Mouse (Mus musculus) liver, adult (tissue): ENCODE data around the gene Cdk19.

Experiments
- GATA4 ChIP-seq: IDR thresholded peaks from 2 replicates; pipeline ENCODE4 v1.6.1; 2014; ENCODE audit warnings: mild to moderate bottlenecking, low read length; ENCODE audit not compliant: insufficient replicate concordance

The Cdk19 gene

GRCm38 (mm10) chr10:40370156-40370555 is 30.8 kb downstream of the Cdk19 start:
- TF ChIP-seq GATA4: no peak

GRCm38 (mm10) chr10:40371184-40371913 is 32.0 kb downstream of the Cdk19 start:
- no peak for TF ChIP-seq GATA4

GRCm38 (mm10) chr10:40371914-40372675 is 32.7 kb downstream of the Cdk19 start:
- TF ChIP-seq GATA4: no peak

GRCm38 (mm10) chr10:40373749-40374148 is 34.4 kb downstream of the Cdk19 start:
- no peak for TF ChIP-seq GATA4

- TF ChIP-seq GATA4: no peak
These were observed 35.5 kb downstream of the Cdk19 start for GRCm38 (mm10) chr10:40374828-40375227.

GRCm38 (mm10) chr10:40376286-40376685 is 36.9 kb downstream of the Cdk19 start:
- no peak for TF ChIP-seq GATA4

- TF ChIP-seq GATA4: no peak
These were observed 38.9 kb downstream of the Cdk19 start for GRCm38 (mm10) chr10:40378284-40378683.

GRCm38 (mm10) chr10:40379682-40380081 is 40.3 kb downstream of the Cdk19 start:
- no peak for TF ChIP-seq GATA4

GRCm38 (mm10) chr10:40385397-40385796 is 46.0 kb downstream of the Cdk19 start:
- TF ChIP-seq GATA4: no peak

GRCm38 (mm10) chr10:40386126-40386525 is 46.8 kb downstream of the Cdk19 start:
- TF ChIP-seq GATA4: no peak

- no peak for TF ChIP-seq GATA4
These were observed 54.2 kb downstream of the Cdk19 start for GRCm38 (mm10) chr10:40393447-40394143.

- TF ChIP-seq GATA4: no peak
These were observed 59.5 kb downstream of the Cdk19 start for GRCm38 (mm10) chr10:40398842-40399241.

- no peak for TF ChIP-seq GATA4
These were observed 60.0 kb downstream of the Cdk19 start for GRCm38 (mm10) chr10:40399328-40399727.

- TF ChIP-seq GATA4: no peak
These were observed 60.9 kb downstream of the Cdk19 start for GRCm38 (mm10) chr10:40400293-40400692.

GRCm38 (mm10) chr10:40406655-40407054 is 67.3 kb downstream of the Cdk19 start:
- TF ChIP-seq GATA4: no peak

- TF ChIP-seq GATA4: no peak
These were observed 70.0 kb downstream of the Cdk19 start for GRCm38 (mm10) chr10:40409336-40409735.

GRCm38 (mm10) chr10:40411370-40411769 is 72.0 kb downstream of the Cdk19 start:
- no peak for TF ChIP-seq GATA4

GRCm38 (mm10) chr10:40416944-40417343 is 77.6 kb downstream of the Cdk19 start:
- TF ChIP-seq GATA4: no peak
